19 mouse cellular contexts compared by ENCODE assay signal in genomic region chr5:116542317-116542716, GRCm38 (mm10). TPM values are rescaled to one million over a fixed set of nuclear protein-coding genes. Genes with fewer than 3 reads are reported as not detected.
DNase-seq lines count a peak whose midpoint lies in the region; TF ChIP-seq lines count a peak whose summit lies in the region.
"Had no signal": no experiment of that assay in that cellular context is flagged by ENCODE, and none has a peak within 500 bp of the region (broad histone marks: within the 10 kb centered on the region; RNA-seq: fewer than 3 reads in every experiment).

No protein-coding gene starts in this region.

- no peak for TF ChIP-seq CTCF in lung, adult 2 months (IDR thresholded peaks at IDR 0.05; ENCODE audit: insufficient read depth, low read length)
- TF ChIP-seq CTCF in cortical plate, adult 2 months (IDR thresholded peaks at IDR 0.05; ENCODE audit: extremely low read depth, insufficient read depth, low read length), result peak; percentile 15; the same call in 1 of the 2 replicates

- 52% methylated on average over 7 of the region's 7 CpGs for WGBS in lung, adult 2 months

- no peak overlapping the region for H3K27ac ChIP-seq in cortical plate, adult 2 months (ENCODE audit: insufficient read depth, low read length)
- H3K27ac ChIP-seq: hindbrain, embryonic 13.5 days; liver, embryonic 13.5 days; macrophage; midbrain, embryonic 12.5 days had no signal

- TF ChIP-seq POLR2A in lung, adult 2 months (IDR thresholded peaks at IDR 0.05; ENCODE audit: borderline replicate concordance, extremely low read depth, low read depth, low read length), result no peak
- TF ChIP-seq POLR2A in cortical plate, adult 2 months (IDR thresholded peaks at IDR 0.05; ENCODE audit: extremely low read depth, insufficient read depth, low read length), result no peak

- no peaks in the 10 kb centered on the region for H3K4me1 ChIP-seq in lung, adult 2 months (ENCODE audit: control insufficient read depth, insufficient read depth, low read length)
- no peaks in the 10 kb centered on the region for H3K4me1 ChIP-seq in cortical plate, adult 2 months (ENCODE audit: control insufficient read depth, insufficient read depth, low read length)
- H3K4me1 ChIP-seq: liver, embryonic 13.5 days had no signal

- DNase-seq in kidney, postnatal 10 days, result peak; percentile 6
- no peak for DNase-seq in kidney, adult 8-10 months
- DNase-seq in lung, postnatal 36 days, result peak; percentile 7
- no peak for DNase-seq in lung, adult 2 months
- DNase-seq in NIH3T3 (ENCODE audit: low read depth), result peak; percentile 5
- DNase-seq in adrenal gland, adult 18-20 months (ENCODE audit: low spot score in 2 of 2), result no peak
- DNase-seq in right cerebral cortex, postnatal 4 days, result no peak
- DNase-seq: cerebellum, adult 11 months; cerebellum, postnatal 36 days; gastrocnemius, postnatal 14 days; heart, postnatal 10 days; kidney, postnatal 4 days; liver, embryonic 13.5 days; thymus, postnatal 4 days had no signal

- no peak overlapping the region for H3K4me3 ChIP-seq in lung, adult 2 months (replicated peaks; ENCODE audit: extremely low read depth, low read depth, low read length)
- no peak overlapping the region for H3K4me3 ChIP-seq in cortical plate, adult 2 months (ENCODE audit: insufficient read depth, low read length)
- H3K4me3 ChIP-seq: erythroblast, embryonic 14.5 days; hindbrain, embryonic 13.5 days; liver, embryonic 13.5 days; midbrain, embryonic 12.5 days had no signal

RNA-seq across cellular contexts. Expression of gene Srrm4, which starts 49.3 kb away (rescaled TPM):
- polyA plus RNA-seq in lung, adult 2 months (2012; rRNA removed), result 0.20 and 0.49 TPM in 2 replicates
- polyA plus RNA-seq in cortical plate, adult 2 months (2012; rRNA removed), result 18.4 and 19.7 TPM in 2 replicates
- total RNA-seq in adrenal gland, adult 18-20 months (2021), result 1 to 10 TPM in 1 of 2 experiments, under 1 TPM in 1; 0.89 to 1.3 TPM
- polyA plus RNA-seq: erythroblast, embryonic 14.5 days; macrophage had no signal

Comparison
In these comparisons a context has a peak if more than half of its experiments do, and no peak if none do; other contexts are left out.
1. DNase-seq: peak in kidney, postnatal 10 days (single experiment), lung, postnatal 36 days (single experiment) and NIH3T3 (single experiment); none in kidney, adult 8-10 months (0 of 2), lung, adult 2 months (single experiment), adrenal gland, adult 18-20 months (0 of 2) and right cerebral cortex, postnatal 4 days (single experiment).
2. RNA of gene Srrm4, which starts 49.3 kb away (polyA plus RNA-seq): 18.4 to 19.7 TPM in cortical plate, adult 2 months; 0.20 to 0.49 TPM in lung, adult 2 months; every median in the first group is over 10 times any median in the second.